Mouse (Mus musculus) neural tube, embryonic 11.5 days (tissue): ENCODE measurements at regions not wholly inside any gene's neighbourhood (a gene's known extent, or its start where the extent isn't known, plus 50 kb on each side); places are given as distances from the start of the nearest gene placed in this dataset.

Source experiments
- ATAC-seq: fragments of 200-750 bp; cut with Nextera tagmentation; 2 replicates; pipeline ENCODE4 v1.8.0; 2017; ENCODE audit warnings: moderate number of reproducible peaks, mild to moderate bottlenecking, moderate TSS enrichment, moderate library complexity; ENCODE audit not compliant: insufficient read depth, low FRiP score, low TSS enrichment
- DNase-seq: peaks from one replicate; pipeline ENCODE4 v3.0.0-alpha.2; 2015; ENCODE audit warnings: low spot score
- H3K27ac ChIP-seq: fragments of 300-500 bp; sonication (generic); 2 replicates; pipeline ENCODE4 v1.5.1; 2014; ENCODE audit warnings: low read depth, mild to moderate bottlenecking, low read length
- H3K27me3 ChIP-seq: fragments of 300-500 bp; sonication (generic); 2 replicates; pipeline ENCODE4 v1.6.1; 2014; ENCODE audit warnings: mild to moderate bottlenecking, low read length, mixed read lengths; ENCODE audit not compliant: control insufficient read depth, insufficient read depth
- H3K36me3 ChIP-seq: fragments of 300-500 bp; sonication (generic); 2 replicates; pipeline ENCODE4 v1.6.1; 2014; ENCODE audit warnings: mild to moderate bottlenecking, low read length, moderate library complexity, mixed read lengths; ENCODE audit not compliant: control insufficient read depth, insufficient read depth
- H3K4me1 ChIP-seq: fragments of 300-500 bp; sonication (generic); 2 replicates; pipeline ENCODE4 v1.6.1; 2014; ENCODE audit warnings: low read length, mixed read lengths; ENCODE audit not compliant: control insufficient read depth, insufficient read depth
- H3K4me2 ChIP-seq: fragments of 300-500 bp; sonication (generic); 2 replicates; pipeline ENCODE4 v1.6.1; 2014; ENCODE audit warnings: low read depth, mild to moderate bottlenecking, moderate library complexity
- H3K4me3 ChIP-seq: fragments of 300-500 bp; sonication (generic); 2 replicates; pipeline ENCODE4 v1.5.1; 2014; ENCODE audit warnings: low read depth, low read length
- H3K9ac ChIP-seq: fragments of 300-500 bp; sonication (generic); 2 replicates; pipeline ENCODE4 v1.6.1; 2014; ENCODE audit warnings: mild to moderate bottlenecking, low read length
- H3K9me3 ChIP-seq: fragments of 300-500 bp; sonication (generic); 2 replicates; pipeline ENCODE4 v1.6.1; 2016; ENCODE audit warnings: low read length; ENCODE audit not compliant: control insufficient read depth
- WGBS: fragments of 180-500 bp; shearing (Covaris S2); extraction: QIAGEN DNeasy Blood & Tissue Kit; methylation state at CpG from one replicate; pipeline ENCODE4 v1.1.7; 2014; 5-methylcytosine and 5-hydroxymethylcytosine counted together

- no peaks in the 10 kb centered on the region for H3K4me1 ChIP-seq
- DNase-seq: no peak
- H3K36me3 ChIP-seq: no peaks in the 10 kb centered on the region
- H3K4me2 ChIP-seq: no peak overlapping the region
- H3K9ac ChIP-seq: no peak overlapping the region
- H3K9me3 ChIP-seq: no peaks in the 10 kb centered on the region
- no peak overlapping the region for H3K27ac ChIP-seq
- no peak overlapping the region for H3K4me3 ChIP-seq
- 51% methylated on average over 18 of the region's 18 CpGs for WGBS
- H3K27me3 ChIP-seq: no peaks in the 10 kb centered on the region
- no peak; the same call in 1 of the 2 replicates for ATAC-seq
Observed at GRCm38 (mm10) chr10:91249681-91250195, 68.6 kb upstream of the Tmpo start.

DNA sequence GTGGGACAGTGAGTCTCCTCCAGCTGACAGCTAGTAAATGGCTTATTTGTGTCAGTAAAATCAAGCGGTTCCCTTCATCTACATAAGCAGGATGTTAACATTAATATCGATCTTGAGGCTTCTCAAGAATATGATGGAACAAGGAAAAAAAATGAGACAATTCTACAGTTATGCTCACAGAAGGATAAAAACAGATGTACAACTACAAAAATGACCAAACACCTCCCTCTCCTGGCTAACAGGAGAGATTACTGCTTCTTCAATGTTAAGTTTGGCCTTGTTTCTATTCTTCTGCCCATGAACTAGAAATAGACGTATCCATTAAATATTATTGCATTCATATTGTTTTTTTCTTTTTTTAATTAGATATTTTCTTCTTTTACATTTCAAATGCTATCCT, 63.2 kb upstream of the Tmpo start:
- DNase-seq (no peak), ATAC-seq (no peak)
- WGBS: 92% methylated on average over 3 of the region's 3 CpGs
- Histone ChIP-seq H3K4me2 (no peak overlapping the region), H3K27me3 (no peaks in the 10 kb centered on the region), H3K27ac (no peak overlapping the region), H3K4me3 (no peak overlapping the region), H3K36me3 (no peaks in the 10 kb centered on the region), H3K9ac (no peak overlapping the region), H3K9me3 (no peaks in the 10 kb centered on the region), H3K4me1 (no peaks in the 10 kb centered on the region)

DNA sequence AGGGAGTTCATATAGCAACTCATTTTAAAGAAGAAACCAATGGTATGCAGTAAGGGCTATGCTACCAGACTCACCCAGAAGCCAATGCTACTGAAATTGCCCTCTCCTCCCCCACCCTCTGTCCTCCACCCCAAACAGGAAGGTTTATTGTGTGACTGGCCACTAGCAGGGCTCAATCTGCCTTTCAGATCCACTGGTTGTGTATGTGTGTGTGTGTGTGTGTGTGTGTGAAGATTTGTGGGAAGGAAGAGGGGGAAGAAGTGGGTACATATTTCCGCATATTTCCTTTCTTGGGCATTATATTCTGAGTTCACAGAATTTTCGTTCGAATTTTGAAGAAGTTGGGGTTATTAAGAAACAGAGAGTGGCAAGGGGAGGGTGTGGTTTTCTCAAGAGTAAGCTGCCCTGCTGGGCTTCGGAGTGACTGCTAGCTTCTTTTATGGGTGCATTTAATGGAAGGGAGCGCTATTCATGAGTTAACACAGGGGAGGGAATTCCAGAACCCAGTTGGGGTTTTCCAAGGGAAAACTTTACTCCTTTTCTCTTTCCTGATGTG, 61.5 kb upstream of the Tmpo start:
- Histone ChIP-seq H3K27me3 (no peaks in the 10 kb centered on the region), H3K4me1 (no peaks in the 10 kb centered on the region), H3K36me3 (no peaks in the 10 kb centered on the region), H3K4me2 (no peak overlapping the region), H3K9me3 (no peaks in the 10 kb centered on the region), H3K27ac (no peak overlapping the region), H3K4me3 (no peak overlapping the region), H3K9ac (no peak overlapping the region)
- 48% methylated on average over 5 of the region's 5 CpGs for whole genome bisulfite sequencing
- ATAC-seq (no peak), DNase-seq (no peak)

DNA sequence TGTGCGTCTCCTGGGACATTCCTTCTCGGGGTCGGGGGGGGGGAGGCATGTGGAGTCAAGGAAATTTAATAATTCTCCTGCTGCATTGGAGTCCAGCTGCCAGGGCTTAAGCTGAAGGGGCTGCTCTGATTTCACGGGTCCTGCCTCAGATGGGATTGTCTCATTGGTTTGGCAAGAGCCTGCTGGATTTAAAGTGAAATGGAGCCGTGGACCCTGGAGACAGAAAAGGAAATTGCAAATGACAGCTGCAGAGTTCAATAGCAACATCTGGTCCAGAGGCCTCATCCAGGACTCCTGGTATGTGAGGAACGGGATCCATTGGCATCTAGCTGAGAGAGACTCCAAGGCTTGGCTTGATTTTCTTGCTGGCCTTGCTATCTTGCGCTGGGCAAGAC, 60.5 kb upstream of the Tmpo start:
- 40% methylated on average over 7 of the region's 7 CpGs for WGBS
- H3K27me3 ChIP-seq: no peaks in the 10 kb centered on the region
- H3K9me3 ChIP-seq: no peaks in the 10 kb centered on the region
- H3K36me3 ChIP-seq: no peaks in the 10 kb centered on the region
- H3K4me3 ChIP-seq: no peak overlapping the region
- H3K4me1 ChIP-seq: no peaks in the 10 kb centered on the region
- no peak overlapping the region for H3K9ac ChIP-seq
- H3K4me2 ChIP-seq: no peak overlapping the region
- DNase-seq: peak; percentile 57
- H3K27ac ChIP-seq: no peak overlapping the region
- ATAC-seq: no peak

- no peak for ATAC-seq
- peak; percentile 25 for DNase-seq
Observed at GRCm38 (mm10) chr10:91240856-91241610, 59.9 kb upstream of the Tmpo start.

DNA sequence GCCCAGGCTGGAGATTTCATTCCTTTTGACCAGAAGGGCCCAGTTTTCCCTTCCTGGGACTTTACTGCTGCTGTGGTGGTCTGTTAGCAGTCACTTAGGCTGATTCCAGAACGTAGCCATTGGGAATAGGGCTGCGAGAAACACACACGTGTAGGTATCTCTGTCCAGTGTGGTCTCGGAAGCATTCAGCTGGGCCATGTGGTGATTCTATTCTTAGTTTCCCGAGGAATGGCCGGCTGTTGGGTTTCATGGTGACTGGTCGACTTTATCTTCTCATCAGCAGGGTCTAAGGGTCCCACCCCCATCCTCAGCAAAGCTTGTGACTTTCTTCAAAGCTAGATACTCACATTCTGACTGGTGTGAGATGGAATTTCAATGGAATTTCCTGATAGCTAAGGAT, 59.2 kb upstream of the Tmpo start:
- no peak overlapping the region for H3K4me3 ChIP-seq
- no peaks in the 10 kb centered on the region for H3K27me3 ChIP-seq
- no peaks in the 10 kb centered on the region for H3K9me3 ChIP-seq
- H3K9ac ChIP-seq: no peak overlapping the region
- 84% methylated on average over 7 of the region's 7 CpGs for WGBS
- ATAC-seq (no peak), DNase-seq (peak; percentile 14)
- H3K27ac ChIP-seq: no peak overlapping the region
- H3K4me1 ChIP-seq: no peaks in the 10 kb centered on the region
- no peaks in the 10 kb centered on the region for H3K36me3 ChIP-seq
- no peak overlapping the region for H3K4me2 ChIP-seq

More at GRCm38 (mm10) chr10:91240856-91241610, 59.9 kb upstream of the Tmpo start:
- H3K27me3 ChIP-seq: no peaks in the 10 kb centered on the region
- no peaks in the 10 kb centered on the region for H3K4me1 ChIP-seq
- no peak overlapping the region for H3K4me3 ChIP-seq
- WGBS: 53% methylated on average over 10 of the region's 10 CpGs
- no peak overlapping the region for H3K27ac ChIP-seq
- no peak overlapping the region for H3K9ac ChIP-seq
- H3K9me3 ChIP-seq: no peaks in the 10 kb centered on the region
- no peak overlapping the region for H3K4me2 ChIP-seq
- no peaks in the 10 kb centered on the region for H3K36me3 ChIP-seq

GRCm38 (mm10) chr10:91236844-91237243, 55.7 kb upstream of the Tmpo start:
- Histone ChIP-seq H3K9me3 (no peaks in the 10 kb centered on the region), H3K36me3 (no peaks in the 10 kb centered on the region), H3K4me1 (no peaks in the 10 kb centered on the region), H3K27me3 (no peaks in the 10 kb centered on the region), H3K27ac (no peak overlapping the region), H3K9ac (no peak overlapping the region), H3K4me2 (no peak overlapping the region), H3K4me3 (no peak overlapping the region)
- 31% methylated on average over 7 of the region's 7 CpGs for WGBS
- DNase-seq (peak; percentile 41), ATAC-seq (no peak)

- Histone ChIP-seq H3K4me1 (no peaks in the 10 kb centered on the region), H3K9me3 (no peaks in the 10 kb centered on the region), H3K36me3 (no peaks in the 10 kb centered on the region), H3K9ac (no peak overlapping the region), H3K27ac (no peak overlapping the region), H3K4me3 (no peak overlapping the region), H3K4me2 (no peak overlapping the region), H3K27me3 (no peaks in the 10 kb centered on the region)
- ATAC-seq (no peak), DNase-seq (no peak)
- WGBS: 81% methylated on average over 3 of the region's 3 CpGs
Observed at GRCm38 (mm10) chr10:91234709-91235108, 53.6 kb upstream of the Tmpo start.
